Mouse (Mus musculus): ENCODE data around the gene Txk.

Txk gene

DNA sequence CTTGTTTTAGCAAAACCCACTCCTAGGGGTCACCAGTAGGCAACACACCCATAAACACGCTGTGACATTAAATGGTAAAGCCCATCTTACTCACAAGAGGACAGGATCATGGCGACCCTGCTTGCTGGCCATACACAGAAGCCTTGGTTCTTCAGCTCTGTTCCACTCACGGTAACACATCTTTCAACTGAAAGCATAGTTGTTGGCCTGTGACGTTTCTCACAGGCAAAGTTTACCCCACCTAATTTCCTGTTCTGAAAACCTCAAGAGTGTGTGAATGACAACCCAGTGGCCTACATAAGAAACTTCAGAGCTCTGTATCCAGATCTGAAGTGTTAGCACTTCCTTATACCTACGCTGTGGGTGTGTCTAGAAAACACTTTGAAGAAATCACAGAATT is at the start of gene Txk:
Gene Txk, minus strand, starts transcription at position 193 of the 400 bp plus-strand sequence.
- DNase-seq (ENCODE audit: low spot score) = no peak

DNA sequence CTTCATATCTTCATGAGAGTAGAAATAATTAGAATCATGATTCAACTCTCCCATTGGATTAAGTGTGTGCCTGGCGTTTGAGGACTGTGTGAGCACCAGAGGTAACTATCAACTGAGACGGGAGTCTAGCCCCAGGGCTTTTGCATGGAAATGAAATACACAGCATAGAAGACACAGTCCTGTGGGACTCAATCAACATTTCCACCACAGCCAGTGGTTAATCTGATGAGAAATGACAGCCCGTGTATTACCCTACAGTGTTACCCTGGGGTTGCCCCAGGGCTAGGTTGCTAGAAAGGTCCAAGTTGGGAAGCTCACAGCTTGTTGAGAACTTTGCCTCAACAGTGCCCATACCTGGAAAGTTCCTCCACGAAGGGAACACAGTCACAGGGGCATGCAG is 46.0 kb upstream of the Txk start:
- no peak for DNase-seq (ENCODE audit: low spot score)

DNA sequence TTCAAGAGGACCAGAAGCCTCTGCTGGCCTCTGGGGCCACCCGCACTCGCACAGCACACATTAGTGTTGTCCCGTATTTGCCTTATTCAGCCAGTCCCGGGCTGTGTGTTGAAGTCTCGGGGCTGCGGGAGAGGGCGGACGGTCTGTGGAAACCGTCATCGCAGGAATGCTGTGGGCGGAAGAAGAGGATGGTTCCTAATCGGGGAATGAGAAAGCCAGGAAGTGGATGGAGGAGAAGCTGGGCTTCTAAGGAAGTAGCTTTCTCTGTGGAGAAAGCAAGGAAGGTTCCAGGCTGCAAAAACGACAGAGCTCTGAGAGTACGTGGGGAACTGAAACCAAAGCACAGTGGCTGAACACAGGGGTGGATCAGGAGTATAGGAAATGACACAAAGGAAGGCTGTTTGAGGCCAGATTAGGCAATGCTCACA is 43.6 kb upstream of the Txk start:
- peak; percentile 24 for DNase-seq (ENCODE audit: low spot score)

DNA sequence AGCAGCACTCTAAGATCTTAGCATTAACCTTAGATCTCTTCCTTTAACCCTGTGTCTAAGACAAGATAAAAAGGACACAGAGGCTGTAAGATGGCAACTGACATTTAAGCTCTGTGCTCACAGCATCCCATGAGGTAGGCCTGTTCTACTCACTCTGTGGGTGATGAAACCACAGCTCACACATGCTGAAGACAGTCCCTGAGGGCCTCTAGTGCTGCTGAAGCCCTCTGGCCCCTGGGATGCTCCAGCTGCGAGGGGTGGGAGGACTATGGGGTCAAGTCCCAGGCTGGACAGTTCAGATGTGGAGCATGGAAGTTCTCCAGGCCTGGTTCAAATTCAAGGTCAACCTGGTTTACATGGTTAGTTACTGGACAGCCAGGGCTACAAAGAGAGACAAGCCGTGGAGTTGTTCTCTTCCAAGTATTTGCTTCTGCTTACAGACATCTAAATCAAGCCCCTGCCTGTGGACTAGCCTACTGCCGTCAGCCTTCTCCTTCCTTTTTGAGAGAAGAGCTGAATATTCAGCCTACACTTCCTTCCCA is 40.8 kb upstream of the Txk start:
- no peak for DNase-seq (ENCODE audit: low spot score)

DNA sequence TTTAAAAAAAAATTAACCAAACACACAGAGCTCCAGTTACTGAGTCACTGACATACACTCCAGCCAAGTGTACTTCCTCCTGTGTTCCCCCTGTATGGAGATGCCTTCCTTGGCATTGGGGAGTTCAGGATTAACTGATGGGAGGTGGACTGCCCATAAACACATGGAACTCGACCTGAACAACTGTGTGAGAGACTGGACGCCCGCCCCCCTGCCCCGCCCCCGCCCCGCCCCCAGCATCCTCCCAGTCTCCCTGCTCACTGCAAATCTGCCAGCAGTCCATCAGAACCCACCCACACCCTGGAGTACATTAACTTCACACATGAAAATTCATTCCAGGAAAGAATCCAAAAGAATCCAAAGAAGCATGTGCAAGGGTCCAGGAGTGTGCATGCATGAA is 39.2 kb upstream of the Txk start:
- no peak for DNase-seq (ENCODE audit: low spot score)

DNA sequence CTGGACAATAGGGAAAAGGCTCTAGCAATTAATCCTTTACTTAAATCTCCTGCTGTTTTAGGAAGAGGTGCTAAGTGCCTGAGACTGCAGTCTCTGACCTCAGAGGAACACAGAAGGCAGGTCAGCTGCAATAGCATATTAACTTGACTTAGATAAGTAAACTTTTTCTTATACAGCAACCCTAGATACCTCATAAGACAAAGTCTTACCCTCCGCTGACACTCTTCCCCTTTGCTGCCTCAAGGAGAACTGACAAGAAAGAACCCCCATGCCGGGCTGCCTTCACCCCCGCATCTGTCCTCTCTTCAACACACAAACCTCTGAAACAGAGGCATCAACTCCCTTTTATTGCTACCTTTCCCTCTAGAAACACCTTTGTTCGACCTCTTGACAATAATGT is 38.8 kb upstream of the Txk start:
- no peak for DNase-seq (ENCODE audit: low spot score)

DNA sequence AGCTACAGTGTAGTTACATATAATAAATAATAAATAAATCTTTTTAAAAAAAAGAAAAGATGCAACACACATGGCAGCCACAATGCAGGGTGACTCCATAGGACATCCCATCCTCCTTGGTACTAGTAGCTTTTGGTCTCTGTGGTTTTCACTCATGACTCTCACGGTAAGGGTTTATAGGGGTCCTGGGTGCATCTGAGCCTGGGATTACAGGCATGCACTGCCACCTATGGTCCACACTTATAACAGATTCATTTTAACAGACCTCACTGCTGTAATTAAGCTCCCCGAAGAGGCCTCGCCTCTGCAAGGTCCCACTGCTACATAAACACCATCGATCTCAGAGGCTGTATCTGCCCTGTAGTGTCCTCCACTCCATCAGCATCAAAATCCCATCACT is 32.9 kb upstream of the Txk start:
- no peak for DNase-seq (ENCODE audit: low spot score)

DNA sequence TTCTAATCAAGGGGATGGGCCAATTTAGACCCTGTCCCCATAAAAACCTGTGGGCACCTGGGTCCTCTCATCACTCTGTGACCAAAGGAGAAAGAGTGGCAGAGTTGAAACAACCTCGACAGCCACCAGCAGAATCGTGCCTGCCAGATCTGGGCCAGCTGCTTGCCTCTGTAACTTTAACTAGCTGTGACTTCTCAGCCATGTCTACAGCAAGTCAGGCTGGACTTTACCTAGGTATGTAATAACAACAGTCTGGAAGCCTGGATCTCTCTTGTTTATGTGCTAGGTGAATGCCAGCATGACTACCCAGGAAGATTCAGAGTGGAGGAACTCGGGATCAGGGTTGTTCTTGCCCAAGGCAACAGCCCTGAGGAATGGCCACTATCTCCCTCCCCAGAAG is 32.1 kb upstream of the Txk start:
- DNase-seq (ENCODE audit: low spot score) = no peak

DNA sequence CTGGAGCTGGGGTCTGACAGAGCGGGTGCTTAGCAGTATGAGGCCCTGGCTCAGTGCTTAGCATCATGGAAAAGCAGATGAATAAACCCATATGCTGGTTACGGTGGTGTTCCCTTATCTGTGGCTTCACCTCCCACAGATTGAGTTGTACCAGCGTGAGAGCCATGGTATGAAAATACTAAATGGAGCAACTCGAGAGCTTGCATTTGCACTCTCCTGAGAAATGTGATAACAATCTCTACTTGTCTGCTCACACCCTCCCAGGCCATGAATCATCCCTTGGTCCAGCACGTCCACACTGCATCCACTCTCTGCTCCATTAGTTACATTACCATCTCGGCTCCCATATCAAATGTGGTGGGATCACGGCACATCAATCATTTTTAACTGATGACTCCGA is 31.4 kb upstream of the Txk start:
- DNase-seq (ENCODE audit: low spot score) = no peak

DNA sequence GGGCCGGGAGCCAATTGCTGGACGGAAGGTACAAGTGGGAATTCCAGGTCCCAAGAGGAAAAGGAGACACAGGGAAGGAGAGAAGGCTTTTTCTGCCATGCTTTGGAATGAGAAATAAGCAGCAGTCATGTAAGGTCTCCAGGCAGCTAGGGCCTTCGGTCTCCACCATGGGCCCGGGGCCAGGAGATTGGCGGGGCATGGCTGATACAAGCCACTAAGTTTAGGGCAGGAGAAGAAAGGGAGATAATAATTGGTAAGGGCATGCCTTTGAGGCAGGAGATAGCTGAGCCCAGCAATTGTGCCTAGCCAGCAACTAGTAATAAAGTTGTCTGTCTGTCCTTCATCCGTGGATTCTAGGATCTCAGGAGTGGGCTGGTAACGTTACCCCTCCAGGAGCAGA is 30.5 kb upstream of the Txk start:
- DNase-seq (ENCODE audit: low spot score) = no peak

DNA sequence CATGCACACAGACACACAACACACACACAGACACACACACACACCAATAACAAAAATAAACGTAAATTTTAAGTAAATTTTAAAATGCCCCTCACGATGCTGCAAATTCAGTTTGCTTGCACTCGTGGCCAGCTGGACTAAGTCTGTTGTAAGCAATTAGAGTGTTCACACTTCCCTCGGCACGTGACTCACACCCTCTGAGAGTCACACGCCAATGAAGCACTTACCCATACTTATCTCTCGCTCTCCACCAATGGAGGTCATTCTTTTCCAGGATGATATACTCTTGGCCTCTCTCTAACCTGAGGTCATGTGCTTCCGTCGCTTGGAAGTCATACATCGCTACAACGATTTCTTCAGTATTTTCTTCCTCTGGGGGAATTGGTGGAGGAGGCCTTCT is 29.2 kb upstream of the Txk start:
- DNase-seq (ENCODE audit: low spot score) = no peak

DNA sequence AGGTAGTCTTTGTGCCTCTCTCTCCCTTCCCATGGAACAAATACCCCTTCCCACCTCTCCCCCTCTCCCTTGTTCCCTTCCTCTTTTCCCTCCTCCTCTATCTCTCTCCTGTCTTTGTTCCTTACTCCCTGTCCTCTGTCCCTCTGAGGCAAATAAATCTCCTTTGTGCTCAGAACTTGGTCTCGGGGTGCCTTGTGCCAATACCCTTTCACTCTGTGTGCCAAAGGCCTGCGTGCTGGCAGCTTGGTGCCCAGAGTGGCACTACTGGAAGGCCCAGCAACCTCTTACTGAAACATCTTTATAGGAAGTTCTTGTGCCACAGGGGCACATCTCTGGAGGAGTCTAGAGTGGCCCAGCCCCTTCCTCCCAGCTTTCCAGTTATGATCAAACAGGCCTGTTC is 24.0 kb upstream of the Txk start:
- DNase-seq (ENCODE audit: low spot score) = no peak

DNA sequence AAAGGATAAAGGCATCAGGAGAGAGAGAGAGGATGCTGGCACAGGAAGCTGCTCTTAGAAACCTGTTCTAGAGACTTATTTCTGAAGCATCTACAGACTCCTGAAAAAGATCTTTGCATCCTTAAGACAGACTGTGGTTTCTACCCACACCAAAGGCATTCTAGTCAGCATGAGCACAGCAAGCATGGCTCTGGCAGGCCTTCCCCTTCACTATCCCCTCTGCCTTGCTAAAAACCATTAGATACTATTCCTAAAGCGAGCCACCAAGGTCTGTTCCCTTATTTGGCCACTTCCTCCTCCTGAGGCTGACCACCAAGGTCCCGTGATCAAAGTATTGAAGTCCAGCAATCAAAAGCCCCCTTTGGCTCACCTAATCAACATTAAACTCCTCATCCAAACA is 23.6 kb upstream of the Txk start:
- DNase-seq (ENCODE audit: low spot score) = no peak

DNA sequence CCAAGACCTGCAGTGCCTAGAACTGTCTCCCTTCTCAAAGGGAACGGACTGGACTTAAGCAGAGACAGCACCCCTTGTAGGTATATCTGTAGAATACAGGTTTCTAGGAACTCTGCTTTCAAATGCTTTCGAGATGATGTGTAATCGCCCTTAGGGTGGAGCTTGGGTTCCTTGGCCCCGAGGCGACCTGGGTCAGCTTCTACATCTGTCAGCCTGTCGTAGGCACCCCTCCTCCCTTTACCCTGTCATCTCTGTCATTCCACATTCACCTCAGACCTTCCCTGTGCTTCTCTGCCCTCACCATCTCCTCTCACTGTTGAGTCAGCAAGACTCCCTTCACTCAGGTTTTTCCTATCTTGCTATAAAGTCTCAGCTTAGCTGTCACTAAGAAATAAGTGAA is 17.3 kb upstream of the Txk start:
- no peak for DNase-seq (ENCODE audit: low spot score)

DNA sequence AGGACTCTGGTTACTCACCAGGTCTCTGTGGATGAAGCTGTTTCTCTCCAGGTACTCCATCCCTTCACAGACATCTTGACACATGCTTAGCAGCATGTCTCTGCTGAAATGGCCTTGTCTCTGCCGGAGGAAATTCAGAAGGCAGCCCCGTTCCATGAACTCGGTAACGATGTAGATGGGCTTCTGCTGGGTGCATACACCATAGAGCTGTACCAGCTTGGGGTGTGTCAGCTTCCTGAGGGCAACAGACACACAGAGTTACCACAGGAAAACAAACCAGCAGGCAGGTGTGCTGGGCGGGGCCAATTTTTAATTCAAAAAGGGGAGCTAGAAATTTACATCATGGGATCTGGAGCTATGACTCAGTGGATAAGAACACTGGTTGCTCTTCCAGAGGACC is 11.0 kb upstream of the Txk start:
- DNase-seq (ENCODE audit: low spot score) = no peak

DNA sequence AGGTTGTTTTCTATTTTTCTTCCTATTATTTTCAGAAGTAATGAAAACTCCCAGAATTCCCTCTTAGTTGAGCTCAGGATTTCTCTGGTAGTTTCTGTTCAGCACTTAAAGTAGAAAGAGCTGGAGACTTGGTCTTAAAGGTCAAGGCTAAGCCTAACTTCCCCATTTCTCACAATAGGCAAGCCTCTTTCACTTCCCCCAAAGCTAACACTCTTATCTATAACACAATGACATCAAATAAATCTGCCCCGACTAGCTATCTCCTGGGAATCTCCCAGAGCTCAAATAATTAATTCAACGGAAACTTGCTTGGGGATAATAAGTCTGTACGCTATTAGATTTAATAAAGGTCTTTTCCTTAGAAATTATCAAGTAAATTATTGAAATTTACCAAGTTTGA is 10.4 kb upstream of the Txk start:
- no peak for DNase-seq (ENCODE audit: low spot score)

DNA sequence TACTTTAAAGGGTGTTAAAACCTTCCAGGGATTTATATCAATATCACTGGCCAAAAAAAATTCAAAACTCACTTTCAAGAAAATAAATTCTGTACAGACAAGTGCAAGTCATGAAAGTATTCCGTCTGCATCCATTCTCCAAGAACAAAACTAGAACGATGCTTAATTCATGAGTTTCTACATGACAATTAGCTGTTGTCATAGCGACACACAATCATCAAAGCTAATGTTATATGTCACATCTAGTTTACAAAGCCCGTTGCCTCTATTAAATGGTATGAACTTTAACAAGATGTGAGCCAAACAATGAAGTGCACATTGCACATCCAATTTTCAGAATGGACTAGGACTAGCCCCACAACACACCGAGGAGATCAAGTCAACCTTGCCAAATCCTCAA is 9.2 kb upstream of the Txk start:
- no peak for DNase-seq (ENCODE audit: low spot score)

DNA sequence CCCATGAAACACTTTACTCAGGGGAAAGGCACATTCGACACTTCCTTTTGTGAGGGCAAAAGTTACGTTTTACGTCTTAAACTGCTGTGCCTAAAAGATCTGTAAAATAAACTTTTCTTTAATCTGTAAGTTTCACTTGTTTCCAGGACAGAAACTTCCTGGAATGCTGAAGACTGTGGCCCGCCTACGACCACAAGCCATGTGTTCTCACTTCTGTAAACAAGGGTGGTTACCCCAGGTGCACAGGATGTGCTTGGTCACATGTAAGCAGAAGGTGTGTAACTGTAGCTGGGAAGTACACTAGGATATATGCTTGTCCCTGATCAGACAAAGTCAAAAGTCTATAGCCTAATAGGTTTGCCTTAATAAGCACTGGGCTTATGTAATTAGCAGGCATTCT is 8.7 kb upstream of the Txk start:
- DNase-seq (ENCODE audit: low spot score) = no peak

DNA sequence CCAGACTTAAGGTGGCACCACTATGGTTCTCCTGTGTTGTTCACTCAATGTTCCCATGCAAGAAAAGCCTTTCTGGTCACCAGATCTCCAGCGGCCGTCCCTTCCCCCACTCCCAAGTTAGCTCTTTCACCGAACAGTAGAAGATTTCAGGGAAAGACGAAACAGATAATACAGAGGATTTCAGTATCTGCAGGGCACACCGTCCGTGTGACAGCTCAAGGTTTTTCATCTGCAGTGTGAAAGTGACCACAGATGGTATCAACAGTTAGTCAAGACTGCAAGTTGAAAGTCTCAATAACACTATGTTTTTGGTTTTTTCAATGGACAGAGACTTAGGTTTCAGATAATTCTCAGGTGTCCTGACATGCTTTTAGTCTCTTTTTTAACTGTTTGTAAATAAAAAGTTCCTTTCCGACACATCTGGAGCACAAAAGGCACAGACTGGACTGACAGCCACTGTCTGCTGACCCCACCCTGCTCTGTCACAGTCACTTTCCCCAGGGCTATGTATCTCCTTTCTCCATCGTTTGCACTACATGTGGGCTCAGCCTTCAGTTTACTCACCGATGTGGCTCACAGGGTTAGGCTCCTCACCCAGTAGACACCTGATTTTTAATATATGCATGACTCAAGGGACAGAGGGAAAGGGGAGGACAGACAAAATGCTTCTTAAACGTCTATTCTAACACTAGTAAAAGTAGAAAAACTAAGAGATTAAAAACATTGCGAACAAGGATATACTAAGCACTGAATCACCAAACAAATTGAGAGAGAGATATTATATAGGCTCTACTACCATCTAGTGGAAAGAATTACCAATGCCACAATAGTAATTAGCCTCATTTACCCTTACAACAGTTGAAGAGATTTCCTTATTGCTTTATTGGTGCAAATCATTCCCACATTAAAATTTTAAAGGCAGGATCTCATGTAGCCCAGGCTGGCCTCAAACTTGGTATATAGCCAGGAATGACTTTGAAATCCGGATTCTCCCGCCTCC is 6.6 kb upstream of the Txk start:
- DNase-seq (ENCODE audit: low spot score) = no peak

DNA sequence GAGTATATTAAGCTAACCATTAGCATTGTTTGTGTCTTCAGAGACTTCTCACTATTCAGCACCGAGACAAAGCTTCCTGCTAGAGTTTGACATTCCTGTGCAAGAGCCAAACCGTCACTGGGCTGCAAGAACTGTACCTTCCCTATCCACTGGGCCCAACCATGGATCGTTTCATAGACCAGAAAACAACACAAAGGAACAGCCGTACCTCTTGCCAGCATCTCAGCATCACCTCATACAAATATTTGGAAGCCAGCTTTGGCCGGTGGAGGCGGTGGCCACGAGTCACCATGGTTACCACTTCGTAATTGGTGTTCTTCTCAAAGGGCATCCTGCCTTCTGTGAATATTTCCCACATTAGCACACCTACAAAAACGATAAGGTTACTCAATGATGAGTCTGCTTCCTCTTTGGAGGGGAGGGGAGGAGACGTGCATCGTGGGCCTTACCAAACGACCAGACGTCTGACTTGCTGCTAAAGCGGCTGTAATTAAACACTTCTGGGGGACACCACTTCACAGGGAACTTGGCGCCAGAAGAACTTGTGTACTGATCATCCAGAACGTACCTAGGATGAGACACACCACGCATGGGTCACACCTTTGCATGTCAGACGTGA is 4.7 kb upstream of the Txk start:
- no peak for DNase-seq (ENCODE audit: low spot score)

DNA sequence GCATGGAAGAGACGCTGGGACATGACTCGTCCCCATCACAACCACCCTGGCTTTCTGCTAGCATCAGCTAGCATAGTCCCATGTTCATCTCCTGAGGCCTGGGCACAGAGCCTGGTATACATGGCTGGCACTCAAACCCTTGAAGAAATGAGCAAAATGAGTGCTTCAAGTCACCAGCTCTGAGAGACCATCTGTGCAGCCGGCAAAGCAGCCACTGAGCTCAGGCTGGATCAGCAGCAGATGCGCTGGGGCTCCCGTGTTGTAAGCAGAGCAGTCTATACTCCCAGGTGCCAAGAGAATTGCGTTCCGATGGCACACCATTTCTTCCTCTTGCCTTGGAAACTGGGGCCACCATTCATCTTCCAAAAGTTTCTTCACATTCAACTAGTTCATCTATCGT is 3.4 kb upstream of the Txk start:
- DNase-seq (ENCODE audit: low spot score) = peak; percentile 50

DNA sequence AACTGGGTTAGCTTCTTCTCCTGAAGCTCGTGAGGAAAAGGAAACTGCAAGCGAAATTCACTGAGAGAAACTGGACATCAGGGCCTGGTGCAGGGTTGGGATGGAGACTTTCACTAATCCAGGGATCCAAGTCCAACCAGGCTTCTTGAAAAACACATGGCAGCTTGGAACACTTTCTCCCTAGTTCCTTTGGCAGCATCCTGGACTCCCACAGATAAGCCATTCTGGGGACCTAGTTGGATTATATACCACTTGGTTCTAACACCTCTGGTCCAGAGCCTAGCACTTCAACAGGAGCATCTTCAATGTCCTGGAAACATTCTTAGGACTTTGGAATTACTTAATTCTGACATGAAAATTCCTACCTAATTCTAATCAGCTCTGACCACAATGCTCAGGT is 2.5 kb upstream of the Txk start:
- no peak for DNase-seq (ENCODE audit: low spot score)

DNA sequence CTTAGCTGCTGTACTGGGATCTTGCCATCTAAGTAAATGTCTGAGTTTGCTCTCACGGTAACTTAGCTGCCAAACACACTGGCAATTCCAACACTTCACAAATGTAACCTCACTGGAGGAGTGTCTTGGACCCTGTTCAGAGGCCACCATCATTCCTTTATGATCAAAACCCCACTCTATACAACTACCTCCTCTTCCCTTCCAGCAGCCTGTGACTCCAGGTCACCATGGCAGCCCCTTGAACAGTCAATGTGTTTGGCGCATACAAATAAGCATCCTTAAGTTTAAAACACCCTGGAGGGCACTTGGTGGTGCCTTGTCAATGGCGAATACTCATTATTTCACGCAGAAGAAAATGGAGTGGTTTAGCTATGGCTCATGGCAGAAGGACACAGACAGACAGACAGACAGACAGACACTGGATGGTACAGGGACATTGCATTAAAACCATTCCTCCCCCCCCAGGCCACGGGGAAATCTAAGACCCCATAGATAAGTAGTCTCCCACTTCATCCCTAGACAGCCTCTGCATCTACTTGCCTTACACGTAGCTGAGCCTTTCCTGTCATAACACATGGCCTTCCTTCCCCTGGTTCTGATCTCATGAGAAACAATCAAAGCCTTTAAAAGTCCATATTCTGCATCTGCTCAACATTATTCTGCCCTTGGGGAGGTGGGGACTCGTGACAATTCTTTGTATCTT is 1.4 kb downstream of the Txk start:
- DNase-seq (ENCODE audit: low spot score) = no peak
